Mouse (Mus musculus): ENCODE measurements around the gene Ms4a3. TPM values are rescaled to one million over a fixed set of nuclear protein-coding genes. Genes with fewer than 3 reads are reported as not detected.

Ms4a3 gene
- total and polyA plus RNA-seq, 3 experiments = not detected

GRCm38 (mm10) chr19:11611541-11611945, 29.1 kb downstream of the Ms4a3 start:
- ATAC-seq (ENCODE audit: extremely low read depth, insufficient number of reproducible peaks, low FRiP score, poor library complexity, severe bottlenecking) = no peak
- DNase-seq (ENCODE audit: low spot score) = peak; percentile 28
- TF ChIP-seq GATA1 (IDR thresholded peaks at IDR 0.05; ENCODE audit: borderline replicate concordance, low read length) (no peak), CTCF (IDR thresholded peaks at IDR 0.05; ENCODE audit: low read depth, low read length) (0 out of 2 replicates have a peak, but pooled peaks have one; percentile 19)
- Histone ChIP-seq H3K4me1 (ENCODE audit: insufficient read depth, low read depth, low read length) (peaks cover 40% of the 10 kb centered on the region), H3K36me3 (replicated peaks) (no peaks in the 10 kb centered on the region), H3K9me3 (replicated peaks) (no peaks in the 10 kb centered on the region), H3K4me3 (ENCODE audit: low read depth, low read length) (no peak overlapping the region), H3K27me3 (ENCODE audit: insufficient read depth, low read length) (peaks cover 6% of the 10 kb centered on the region; the same call in 1 of the 2 replicates)

- peak; percentile 51 for TF ChIP-seq CTCF (IDR thresholded peaks at IDR 0.05; ENCODE audit: low read depth, low read length)
- no peak for TF ChIP-seq TAL1 (conservative IDR thresholded peaks at IDR 0.05; ENCODE audit: low read depth, low read length)
- peaks cover 22% of the 10 kb centered on the region for H3K4me1 ChIP-seq (ENCODE audit: insufficient read depth, low read depth, low read length)
- DNase-seq (ENCODE audit: low spot score) (peak; percentile 13), ATAC-seq (ENCODE audit: extremely low read depth, insufficient number of reproducible peaks, low FRiP score, poor library complexity, severe bottlenecking) (no peak)
- peaks cover 11% of the 10 kb centered on the region; the same call in 1 of the 2 replicates for H3K27me3 ChIP-seq (ENCODE audit: insufficient read depth, low read length)
- no peak overlapping the region for H3K4me3 ChIP-seq (ENCODE audit: low read depth, low read length)
- no peaks in the 10 kb centered on the region for H3K9me3 ChIP-seq (replicated peaks)
- H3K36me3 ChIP-seq (replicated peaks) = no peaks in the 10 kb centered on the region
Observed at GRCm38 (mm10) chr19:11608172-11608571, 32.5 kb downstream of the Ms4a3 start.

GRCm38 (mm10) chr19:11604603-11605002, 36.0 kb downstream of the Ms4a3 start, which contains the start of gene Ms4a6d:
Ms4a6d (minus strand) TSS chr19:11604849.
- ATAC-seq (ENCODE audit: extremely low read depth, insufficient number of reproducible peaks, low FRiP score, poor library complexity, severe bottlenecking) (no peak), DNase-seq (ENCODE audit: low spot score) (no peak)
- peaks cover 8% of the 10 kb centered on the region for H3K4me1 ChIP-seq (ENCODE audit: insufficient read depth, low read depth, low read length)
- H3K9me3 ChIP-seq (replicated peaks) = no peaks in the 10 kb centered on the region
- H3K4me3 ChIP-seq (ENCODE audit: low read depth, low read length) = no peak within 1 kb of the TSS
- no peaks in the 10 kb centered on the region for H3K36me3 ChIP-seq (replicated peaks)
- TF ChIP-seq TAL1 (conservative IDR thresholded peaks at IDR 0.05; ENCODE audit: low read depth, low read length) (no peak), POLR2AphosphoS5 (IDR thresholded peaks at IDR 0.05; ENCODE audit: insufficient replicate concordance, low read depth, low read length) (no peak), GATA1 (IDR thresholded peaks at IDR 0.05; ENCODE audit: borderline replicate concordance, low read length) (no peak), GATA2 (IDR thresholded peaks at IDR 0.05; ENCODE audit: borderline replicate concordance, low read depth, low read length) (no peak), CTCF (IDR thresholded peaks at IDR 0.05; ENCODE audit: low read depth, low read length) (no peak)
- peaks cover 16% of the 10 kb centered on the region; the same call in 1 of the 2 replicates for H3K27me3 ChIP-seq (ENCODE audit: insufficient read depth, low read length)

- H3K36me3 ChIP-seq (replicated peaks) = no peaks in the 10 kb centered on the region
- H3K27me3 ChIP-seq (ENCODE audit: insufficient read depth, low read length) = peaks cover 14% of the 10 kb centered on the region; the same call in 1 of the 2 replicates
- no peak overlapping the region for H3K4me3 ChIP-seq (ENCODE audit: low read depth, low read length)
- peaks cover 5% of the 10 kb centered on the region for H3K4me1 ChIP-seq (ENCODE audit: insufficient read depth, low read depth, low read length)
- no peak for TF ChIP-seq GATA1 (IDR thresholded peaks at IDR 0.05; ENCODE audit: borderline replicate concordance, low read length)
- no peak for TF ChIP-seq GATA2 (IDR thresholded peaks at IDR 0.05; ENCODE audit: borderline replicate concordance, low read depth, low read length)
- TF ChIP-seq POLR2AphosphoS5 (IDR thresholded peaks at IDR 0.05; ENCODE audit: insufficient replicate concordance, low read depth, low read length) = no peak
- TF ChIP-seq CTCF (IDR thresholded peaks at IDR 0.05; ENCODE audit: low read depth, low read length) = no peak
- no peak for TF ChIP-seq TAL1 (conservative IDR thresholded peaks at IDR 0.05; ENCODE audit: low read depth, low read length)
- no peak for DNase-seq (ENCODE audit: low spot score)
- no peaks in the 10 kb centered on the region for H3K9me3 ChIP-seq (replicated peaks)
- ATAC-seq (ENCODE audit: extremely low read depth, insufficient number of reproducible peaks, low FRiP score, poor library complexity, severe bottlenecking) = no peak
Observed at GRCm38 (mm10) chr19:11602026-11602425, 38.6 kb downstream of the Ms4a3 start.

DNA sequence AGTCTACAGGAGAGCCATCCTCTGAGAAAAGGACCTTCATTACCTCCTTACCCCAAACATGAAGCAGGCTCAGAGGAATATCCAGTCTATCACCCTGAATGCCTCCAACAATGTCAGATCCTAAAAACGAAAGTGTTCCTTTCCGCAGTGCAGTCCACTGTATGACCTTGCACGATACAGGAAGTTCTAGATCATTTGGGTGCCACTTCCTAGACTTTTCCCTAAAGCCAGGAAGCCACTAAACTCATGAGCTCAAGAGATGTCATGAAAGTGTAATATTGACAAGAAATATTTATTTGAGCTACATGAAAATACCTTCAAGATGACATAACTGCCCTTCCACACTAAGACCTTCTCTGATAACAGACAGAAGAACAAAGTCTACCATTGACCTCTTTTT, 39.3 kb downstream of the Ms4a3 start:
- Histone ChIP-seq H3K4me3 (ENCODE audit: low read depth, low read length) (no peak overlapping the region), H3K27me3 (ENCODE audit: insufficient read depth, low read length) (peaks cover 8% of the 10 kb centered on the region; the same call in 1 of the 2 replicates), H3K36me3 (replicated peaks) (no peaks in the 10 kb centered on the region), H3K9me3 (replicated peaks) (no peaks in the 10 kb centered on the region), H3K4me1 (ENCODE audit: insufficient read depth, low read depth, low read length) (peaks cover 2% of the 10 kb centered on the region)
- no peak for DNase-seq (ENCODE audit: low spot score)
- no peak for TF ChIP-seq POLR2AphosphoS5 (IDR thresholded peaks at IDR 0.05; ENCODE audit: insufficient replicate concordance, low read depth, low read length)
- TF ChIP-seq TAL1 (conservative IDR thresholded peaks at IDR 0.05; ENCODE audit: low read depth, low read length) = no peak
- no peak for TF ChIP-seq CTCF (IDR thresholded peaks at IDR 0.05; ENCODE audit: low read depth, low read length)
- no peak for TF ChIP-seq GATA1 (IDR thresholded peaks at IDR 0.05; ENCODE audit: borderline replicate concordance, low read length)
- no peak for TF ChIP-seq GATA2 (IDR thresholded peaks at IDR 0.05; ENCODE audit: borderline replicate concordance, low read depth, low read length)
- ATAC-seq (ENCODE audit: extremely low read depth, insufficient number of reproducible peaks, low FRiP score, poor library complexity, severe bottlenecking) = no peak

GRCm38 (mm10) chr19:11589891-11590449, 50.7 kb downstream of the Ms4a3 start:
- peaks cover 2% of the 10 kb centered on the region; the same call in 1 of the 2 replicates for H3K27me3 ChIP-seq (ENCODE audit: insufficient read depth, low read length)
- H3K9me3 ChIP-seq (replicated peaks) = no peaks in the 10 kb centered on the region
- no peaks in the 10 kb centered on the region for H3K36me3 ChIP-seq (replicated peaks)
- H3K4me1 ChIP-seq (ENCODE audit: insufficient read depth, low read depth, low read length) = no peaks in the 10 kb centered on the region
- ATAC-seq (ENCODE audit: extremely low read depth, insufficient number of reproducible peaks, low FRiP score, poor library complexity, severe bottlenecking) (no peak), DNase-seq (ENCODE audit: low spot score) (no peak)
- TF ChIP-seq GATA2 (IDR thresholded peaks at IDR 0.05; ENCODE audit: borderline replicate concordance, low read depth, low read length) (no peak), POLR2AphosphoS5 (IDR thresholded peaks at IDR 0.05; ENCODE audit: insufficient replicate concordance, low read depth, low read length) (no peak), GATA1 (IDR thresholded peaks at IDR 0.05; ENCODE audit: borderline replicate concordance, low read length) (no peak), CTCF (IDR thresholded peaks at IDR 0.05; ENCODE audit: low read depth, low read length) (no peak), TAL1 (conservative IDR thresholded peaks at IDR 0.05; ENCODE audit: low read depth, low read length) (no peak)
- H3K4me3 ChIP-seq (ENCODE audit: low read depth, low read length) = no peak overlapping the region

All from G1E (cell line).